Mouse (Mus musculus) ES-E14 (cell line): Measurements from ENCODE around the gene Cda. TPM values are rescaled to one million over a fixed set of nuclear protein-coding genes. Genes with fewer than 3 reads are reported as not detected.

Experiments
- DNase-seq: peaks from one replicate; pipeline ENCODE4 v3.0.0-alpha.2; 2013; ENCODE audit warnings: low read depth, low spot score
- H3K27ac ChIP-seq: 2 replicates; pipeline ENCODE4 v1.5.1; 2012; ENCODE audit warnings: low read depth, mild to moderate bottlenecking, low read length, moderate library complexity, mixed read lengths; ENCODE audit not compliant: poor library complexity, insufficient read depth, severe bottlenecking
- H3K36me3 ChIP-seq: 2 replicates; pipeline ENCODE4 v1.6.1; 2012; ENCODE audit warnings: mild to moderate bottlenecking, low read length, moderate library complexity, mixed read lengths; ENCODE audit not compliant: control insufficient read depth, poor library complexity, insufficient read depth, severe bottlenecking
- H3K4me1 ChIP-seq, 2 experiments: fragments of 150-350 bp in 1 of 2; sonication (generic) in 1 of 2; 2 replicates each; pipeline ENCODE4 v1.6.1; 2012; ENCODE audit warnings: low read length in 2 of 2, mild to moderate bottlenecking in 1 of 2, mixed read lengths in 1 of 2; ENCODE audit not compliant: control insufficient read depth in 2 of 2, insufficient read depth in 2 of 2, poor library complexity in 1 of 2
- H3K4me3 ChIP-seq, 2 experiments: fragments of 150-350 bp in 1 of 2; sonication (generic) in 1 of 2; 2 replicates each; pipeline ENCODE4 v1.5.1; 2012; ENCODE audit warnings: low read length in 2 of 2, low read depth in 1 of 2, mild to moderate bottlenecking in 1 of 2, mixed read lengths in 1 of 2; ENCODE audit not compliant: insufficient read depth in 1 of 2, poor library complexity in 1 of 2, severe bottlenecking in 1 of 2
- H3K9ac ChIP-seq: 2 replicates; pipeline ENCODE4 v1.6.1; 2012; ENCODE audit warnings: low read depth, mild to moderate bottlenecking, low read length, mixed read lengths; ENCODE audit not compliant: poor library complexity, insufficient read depth, severe bottlenecking
- H3K9me3 ChIP-seq: fragments of 150-350 bp; sonication (generic); 2 replicates; pipeline ENCODE4 v1.6.1; 2012; ENCODE audit warnings: low read depth, mild to moderate bottlenecking, low read length; ENCODE audit not compliant: control insufficient read depth, insufficient read depth
- CHD2 ChIP-seq: IDR thresholded peaks from 2 replicates; pipeline ENCODE4 v1.6.1; 2014; ENCODE audit warnings: mild to moderate bottlenecking, low read depth, low read length, inconsistent platforms
- HCFC1 ChIP-seq: IDR thresholded peaks from 2 replicates; pipeline ENCODE4 v1.6.1; 2012; ENCODE audit warnings: low read length, inconsistent platforms, borderline replicate concordance; ENCODE audit not compliant: insufficient read depth
- MAFK ChIP-seq: IDR thresholded peaks from 2 replicates; pipeline ENCODE4 v1.6.1; 2014; ENCODE audit warnings: mild to moderate bottlenecking, low read depth, low read length, inconsistent platforms; ENCODE audit not compliant: insufficient read depth
- ZC3H11A ChIP-seq: IDR thresholded peaks from 2 replicates; pipeline ENCODE4 v1.6.1; 2012; ENCODE audit warnings: low read depth, mild to moderate bottlenecking, inconsistent platforms, low read length, borderline replicate concordance
- ZNF384 ChIP-seq: IDR thresholded peaks from 2 replicates; pipeline ENCODE4 v1.6.1; 2012; ENCODE audit warnings: low read depth, low read length, inconsistent platforms
- in situ Hi-C, 2 experiments: fragments of 600-800 bp; cut with MboI; formaldehyde crosslinking; loops; one replicate each; pipeline ENCODE4 v1.15.1; 2025; ENCODE audit warnings: low sequenced_read_pairs in 2 of 2, inconsistent platforms in 1 of 2; ENCODE audit not compliant: unreplicated experiment in 2 of 2
- total RNA-seq: library from RNA; depleted of rRNA; stranded (reverse); fragments of 300-350 nt; gene quantifications from 2 replicates; pipeline ENCODE4 v1.2.3, GENCODE M21; 2012

Cda gene
- total RNA-seq, 1 experiment: 3.1 TPM

- Histone ChIP-seq H3K9ac (no peak overlapping the region), H3K27ac (no peak overlapping the region), H3K4me3 (no peak overlapping the region), H3K9me3 (no peaks in the 10 kb centered on the region), H3K36me3 (no peaks in the 10 kb centered on the region), H3K4me1 (peaks cover 5 to 7% of the 10 kb centered on the region in 2 experiments; a peak in 2 of 4 replicates)
- no peak for TF ChIP-seq MAFK
- no peak for TF ChIP-seq HCFC1
- no peak for TF ChIP-seq ZC3H11A
- TF ChIP-seq CHD2: no peak
- no peak for TF ChIP-seq ZNF384
- no peak for DNase-seq
- in situ Hi-C loops: no loop called here
These were observed 66.5 kb downstream of the Cda start for GRCm38 (mm10) chr4:138301271-138301780.

GRCm38 (mm10) chr4:138293949-138294550 lies 73.7 kb downstream of the Cda start:
- no peak for DNase-seq
- Histone ChIP-seq H3K36me3 (no peaks in the 10 kb centered on the region), H3K4me3 (no peak overlapping the region), H3K9me3 (no peaks in the 10 kb centered on the region), H3K4me1 (peaks cover 0 to 1% of the 10 kb centered on the region in 2 experiments; a peak in 1 of 4 replicates), H3K27ac (no peak overlapping the region), H3K9ac (no peak overlapping the region)
- TF ChIP-seq CHD2: no peak
- no peak for TF ChIP-seq HCFC1
- TF ChIP-seq ZC3H11A: no peak
- no peak for TF ChIP-seq MAFK
- no peak for TF ChIP-seq ZNF384
- in situ Hi-C loops: no loop called here

GRCm38 (mm10) chr4:138293261-138293948 lies 74.4 kb downstream of the Cda start:
- H3K9me3 ChIP-seq: no peaks in the 10 kb centered on the region
- H3K4me3 ChIP-seq: no peak overlapping the region
- H3K9ac ChIP-seq: no peak overlapping the region
- H3K36me3 ChIP-seq: no peaks in the 10 kb centered on the region
- TF ChIP-seq HCFC1 (no peak), CHD2 (no peak), MAFK (no peak), ZNF384 (no peak), ZC3H11A (no peak)
- no peak overlapping the region for H3K27ac ChIP-seq
- no peak for DNase-seq
- in situ Hi-C loops: no loop called here
- H3K4me1 ChIP-seq: peaks cover 0 to 3% of the 10 kb centered on the region in 2 experiments; a peak in 1 of 4 replicates

GRCm38 (mm10) chr4:138292028-138292427 lies 75.8 kb downstream of the Cda start:
- Histone ChIP-seq H3K9me3 (no peaks in the 10 kb centered on the region), H3K9ac (no peak overlapping the region), H3K36me3 (no peaks in the 10 kb centered on the region), H3K27ac (no peak overlapping the region), H3K4me3 (no peak overlapping the region), H3K4me1 (peaks cover 0 to 3% of the 10 kb centered on the region in 2 experiments; a peak in 1 of 4 replicates)
- in situ Hi-C loops: no loop called here
- TF ChIP-seq MAFK (no peak), HCFC1 (no peak), CHD2 (no peak), ZC3H11A (no peak), ZNF384 (no peak)
- no peak for DNase-seq
